Mouse (Mus musculus) stomach, embryonic 15.5 days (tissue): Measurements from ENCODE around the gene Zfp646. TPM values are rescaled to one million over a fixed set of nuclear protein-coding genes. Genes with fewer than 3 reads are reported as not detected.
A peak's percentile ranks its signal among the peaks of the same experiment; 100 is the strongest.
"Not testable (repeated sequence)": the region's sequence is repeated elsewhere in the genome, so short reads cannot be mapped to it uniquely, and the experiment has no call there.

Experiments
- ATAC-seq: fragments of 200-750 bp; cut with Nextera tagmentation; 2 replicates; pipeline ENCODE4 v1.8.0; 2017; ENCODE audit warnings: low read depth, moderate number of reproducible peaks, moderate TSS enrichment; ENCODE audit not compliant: insufficient read depth, low FRiP score
- H3K27ac ChIP-seq: fragments of 300-500 bp; sonication (generic); 2 replicates; pipeline ENCODE4 v1.5.1; 2015; ENCODE audit warnings: mild to moderate bottlenecking, inconsistent platforms
- H3K27me3 ChIP-seq: fragments of 300-500 bp; sonication (generic); replicated peaks from 2 replicates; pipeline ENCODE4 v1.6.1; 2015; ENCODE audit warnings: inconsistent platforms
- H3K36me3 ChIP-seq: fragments of 300-500 bp; sonication (generic); 2 replicates; pipeline ENCODE4 v1.6.1; 2015; ENCODE audit warnings: inconsistent platforms
- H3K4me1 ChIP-seq: fragments of 300-500 bp; sonication (generic); 2 replicates; pipeline ENCODE4 v1.6.1; 2015; ENCODE audit warnings: inconsistent platforms
- H3K4me2 ChIP-seq: fragments of 300-500 bp; sonication (generic); 2 replicates; pipeline ENCODE4 v1.6.1; 2015; ENCODE audit warnings: mild to moderate bottlenecking, inconsistent platforms
- H3K4me3 ChIP-seq: fragments of 300-500 bp; sonication (generic); replicated peaks from 2 replicates; pipeline ENCODE4 v1.5.1; 2015; ENCODE audit warnings: inconsistent platforms
- H3K9ac ChIP-seq: fragments of 300-500 bp; sonication (generic); 2 replicates; pipeline ENCODE4 v1.6.1; 2015; ENCODE audit warnings: inconsistent platforms
- H3K9me3 ChIP-seq: fragments of 300-500 bp; sonication (generic); 2 replicates; pipeline ENCODE4 v1.6.1; 2016; ENCODE audit warnings: inconsistent platforms
- WGBS: fragments of 180-500 bp; shearing (Covaris S2); methylation state at CpG from one replicate; pipeline ENCODE4 v1.1.7; 2015; 5-methylcytosine and 5-hydroxymethylcytosine counted together
- polyA plus RNA-seq: library from polyadenylated mRNA; unstranded; fragments of >200 nt; fragmentation: Nextera tagmentation; extraction: Ambion mirVana; gene quantifications from 2 replicates; pipeline ENCODE4 v1.2.1, GENCODE M21; 2015

Zfp646 gene
- polyA plus RNA-seq, 1 experiment from 2014 or later: 9.1 TPM

GRCm38 (mm10) chr7:127887191-127887590 is 11.2 kb downstream of the Zfp646 start:
- Histone ChIP-seq H3K27ac (no peak overlapping the region), H3K36me3 (peaks cover 59% of the 10 kb centered on the region)
- WGBS: 86% methylated on average over 8 of the region's 8 CpGs

GRCm38 (mm10) chr7:127887781-127888180 is 11.8 kb downstream of the Zfp646 start:
- H3K4me2 ChIP-seq: no peak overlapping the region
- no peak overlapping the region for H3K9ac ChIP-seq
- H3K4me1 ChIP-seq: peaks cover 21% of the 10 kb centered on the region; the same call in 1 of the 2 replicates
- peaks cover 55% of the 10 kb centered on the region for H3K36me3 ChIP-seq
- no peak for ATAC-seq
- H3K27me3 ChIP-seq: no peaks in the 10 kb centered on the region
- WGBS: 81% methylated on average over 3 of the region's 3 CpGs
- no peak overlapping the region for H3K27ac ChIP-seq
- no peak overlapping the region for H3K4me3 ChIP-seq
- no peaks in the 10 kb centered on the region for H3K9me3 ChIP-seq

More at GRCm38 (mm10) chr7:127887191-127887590, 11.2 kb downstream of the Zfp646 start:
- ATAC-seq: no peak
- no peaks in the 10 kb centered on the region for H3K27me3 ChIP-seq
- H3K4me2 ChIP-seq: no peak overlapping the region
- no peaks in the 10 kb centered on the region for H3K9me3 ChIP-seq
- H3K4me3 ChIP-seq: no peak overlapping the region
- H3K4me1 ChIP-seq: peaks cover 21% of the 10 kb centered on the region; the same call in 1 of the 2 replicates
- no peak overlapping the region for H3K9ac ChIP-seq

GRCm38 (mm10) chr7:127888821-127889220 is 12.8 kb downstream of the Zfp646 start:
- peaks cover 55% of the 10 kb centered on the region for H3K36me3 ChIP-seq
- no peak overlapping the region for H3K4me2 ChIP-seq
- H3K9ac ChIP-seq: no peak overlapping the region
- H3K4me1 ChIP-seq: peaks cover 16% of the 10 kb centered on the region; the same call in 1 of the 2 replicates
- no peaks in the 10 kb centered on the region for H3K9me3 ChIP-seq
- H3K4me3 ChIP-seq: no peak overlapping the region
- 71% methylated on average over 3 of the region's 3 CpGs for WGBS
- no peak for ATAC-seq
- no peaks in the 10 kb centered on the region for H3K27me3 ChIP-seq
- no peak overlapping the region for H3K27ac ChIP-seq

- H3K36me3 ChIP-seq: peaks cover 42% of the 10 kb centered on the region
Observed at GRCm38 (mm10) chr7:127890798-127891197, 14.8 kb downstream of the Zfp646 start, which contains the start of gene Prss53. TSS of gene Prss53 (minus strand) at chr7:127890970.

GRCm38 (mm10) chr7:127894480-127894879 is 18.5 kb downstream of the Zfp646 start:
- Histone ChIP-seq H3K27ac (peak overlapping the region; percentile 88; the same call in 1 of the 2 replicates), H3K36me3 (peaks cover 17% of the 10 kb centered on the region), H3K9me3 (no peaks in the 10 kb centered on the region), H3K4me2 (peak overlapping the region; percentile 85), H3K27me3 (no peaks in the 10 kb centered on the region), H3K9ac (peak overlapping the region; percentile 61; the same call in 1 of the 2 replicates), H3K4me3 (peak overlapping the region; percentile 74), H3K4me1 (peaks cover 12% of the 10 kb centered on the region)
- no peak for ATAC-seq
- 72% methylated on average over 5 of the region's 5 CpGs for WGBS

More at GRCm38 (mm10) chr7:127890798-127891197, 14.8 kb downstream of the Zfp646 start, which contains the start of gene Prss53:
- WGBS: 21% methylated on average over 4 of the region's 4 CpGs
- Histone ChIP-seq H3K9me3 (no peaks in the 10 kb centered on the region), H3K9ac (no peak within 1 kb of the TSS), H3K4me2 (no peak within 1 kb of the TSS), H3K4me3 (no peak within 1 kb of the TSS), H3K4me1 (peaks cover 14% of the 10 kb centered on the region), H3K27me3 (no peaks in the 10 kb centered on the region), H3K27ac (no peak within 1 kb of the TSS)
- no peak for ATAC-seq

- peaks cover 12% of the 10 kb centered on the region for H3K4me1 ChIP-seq
- ATAC-seq: peak; percentile 95
- H3K4me3 ChIP-seq: peak within 1 kb of the TSS; percentile 74
- H3K4me2 ChIP-seq: peak within 1 kb of the TSS; percentile 85
- no peaks in the 10 kb centered on the region for H3K9me3 ChIP-seq
- H3K36me3 ChIP-seq: peaks cover 13% of the 10 kb centered on the region
- H3K27ac ChIP-seq: peak within 1 kb of the TSS; percentile 88
- H3K9ac ChIP-seq: peak within 1 kb of the TSS; percentile 61
- H3K27me3 ChIP-seq: no peaks in the 10 kb centered on the region
- WGBS: under 1% methylated on average over 26 of the region's 26 CpGs
Observed at GRCm38 (mm10) chr7:127895442-127895841, 19.4 kb downstream of the Zfp646 start, which contains the start of the genes Gm21974 and Vkorc1. TSS of gene Gm21974 (minus strand) at chr7:127895454. TSS of gene Vkorc1 (minus strand) at chr7:127895617.

GRCm38 (mm10) chr7:127895891-127896290 is 19.9 kb downstream of the Zfp646 start:
- H3K27ac ChIP-seq: peak overlapping the region; percentile 22; the same call in 1 of the 2 replicates
- not testable (repeated sequence) for H3K27me3 ChIP-seq, H3K9ac ChIP-seq, H3K9me3 ChIP-seq, ATAC-seq
- WGBS: 62% methylated on average over 7 of the region's 7 CpGs
- H3K4me2 ChIP-seq: peak overlapping the region; percentile 85
- peaks cover 13% of the 10 kb centered on the region for H3K36me3 ChIP-seq
- H3K4me1 ChIP-seq: peaks cover 12% of the 10 kb centered on the region
- peak overlapping the region; percentile 74 for H3K4me3 ChIP-seq

- Histone ChIP-seq H3K4me2 (no peak overlapping the region), H3K4me1 (peaks cover 12% of the 10 kb centered on the region), H3K27ac (no peak overlapping the region), H3K27me3 (no peaks in the 10 kb centered on the region), H3K36me3 (peaks cover 13% of the 10 kb centered on the region), H3K4me3 (no peak overlapping the region), H3K9me3 (no peaks in the 10 kb centered on the region), H3K9ac (no peak overlapping the region)
- ATAC-seq: no peak
- 57% methylated on average over 13 of the region's 13 CpGs for whole genome bisulfite sequencing
Observed at GRCm38 (mm10) chr7:127896384-127896783, 20.4 kb downstream of the Zfp646 start.

GRCm38 (mm10) chr7:127897542-127897941 is 21.5 kb downstream of the Zfp646 start:
- H3K4me2 ChIP-seq: no peak overlapping the region

GRCm38 (mm10) chr7:127898179-127898956 is 22.3 kb downstream of the Zfp646 start:
- Histone ChIP-seq H3K9ac (no peak overlapping the region), H3K4me1 (peaks cover 12% of the 10 kb centered on the region), H3K27ac (peak overlapping the region; percentile 71; the same call in 1 of the 2 replicates), H3K27me3 (no peaks in the 10 kb centered on the region), H3K4me2 (no peak overlapping the region), H3K9me3 (no peaks in the 10 kb centered on the region), H3K36me3 (0 out of 2 replicates have a peak, but pooled peaks cover 6% of the 10 kb centered on the region), H3K4me3 (no peak overlapping the region)
- WGBS: 31% methylated on average over 10 of the region's 10 CpGs
- ATAC-seq: no peak

More at GRCm38 (mm10) chr7:127897542-127897941, 21.5 kb downstream of the Zfp646 start:
- Histone ChIP-seq H3K27ac (no peak overlapping the region), H3K27me3 (no peaks in the 10 kb centered on the region), H3K4me3 (no peak overlapping the region), H3K9me3 (no peaks in the 10 kb centered on the region), H3K36me3 (peaks cover 13% of the 10 kb centered on the region), H3K4me1 (peaks cover 12% of the 10 kb centered on the region), H3K9ac (no peak overlapping the region)
- 88% methylated on average over 7 of the region's 7 CpGs for WGBS
- ATAC-seq: no peak

GRCm38 (mm10) chr7:127899997-127900396 is 24.0 kb downstream of the Zfp646 start:
- ATAC-seq: no peak
- Histone ChIP-seq H3K27me3 (no peaks in the 10 kb centered on the region), H3K9ac (no peak overlapping the region), H3K4me1 (peaks cover 6% of the 10 kb centered on the region; the same call in 1 of the 2 replicates), H3K36me3 (peaks cover under 1% of the 10 kb centered on the region; the same call in 1 of the 2 replicates), H3K9me3 (no peaks in the 10 kb centered on the region), H3K4me3 (no peak overlapping the region), H3K27ac (peak overlapping the region; percentile 71), H3K4me2 (no peak overlapping the region)
- 31% methylated on average over 7 of the region's 7 CpGs for whole genome bisulfite sequencing

GRCm38 (mm10) chr7:127901772-127902171 is 25.8 kb downstream of the Zfp646 start:
- no peak for ATAC-seq
- Histone ChIP-seq H3K4me2 (no peak overlapping the region), H3K36me3 (peaks cover 17% of the 10 kb centered on the region), H3K9ac (no peak overlapping the region), H3K27me3 (no peaks in the 10 kb centered on the region), H3K9me3 (no peaks in the 10 kb centered on the region), H3K27ac (no peak overlapping the region), H3K4me1 (peaks cover 8% of the 10 kb centered on the region; the same call in 1 of the 2 replicates), H3K4me3 (no peak overlapping the region)
- 85% methylated on average over 2 of the region's 2 CpGs for WGBS
